In the genomic region with DNA sequence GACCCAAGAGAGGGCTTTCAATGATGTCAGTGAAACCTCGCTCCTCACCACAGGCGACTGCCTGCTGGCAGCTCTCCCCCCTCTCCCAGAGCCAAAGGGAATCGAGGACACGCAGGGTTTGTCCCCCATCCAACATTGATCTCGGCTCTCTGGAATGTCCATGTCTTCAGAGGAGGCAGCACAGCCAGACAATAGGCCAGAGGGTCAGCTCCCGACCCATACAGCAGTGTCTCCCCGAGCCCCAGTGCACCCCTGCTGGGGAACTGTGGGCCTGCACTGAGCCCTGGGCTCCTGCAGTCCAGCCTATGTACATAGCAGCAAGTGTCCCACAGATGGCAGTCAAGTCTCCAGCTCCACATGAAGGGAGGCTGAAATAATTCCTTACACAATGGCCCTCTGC, we compare ENCODE assay signal across 9 mouse cellular contexts. TPM values are rescaled to one million over a fixed set of nuclear protein-coding genes. Genes with fewer than 3 reads are reported as not detected.
DNase-seq lines count a peak whose midpoint lies in the region; ATAC-seq lines count a peak whose summit lies in the region.
"Had no signal": no experiment of that assay in that cellular context is flagged by ENCODE, and none has a peak within 500 bp of the region (broad histone marks: within the 10 kb centered on the region; RNA-seq: fewer than 3 reads in every experiment).

No protein-coding gene starts in this region.

- H3K9me3 ChIP-seq in intestine, embryonic 15.5 days = no peaks in the 10 kb centered on the region
- H3K9me3 ChIP-seq in midbrain, embryonic 13.5 days = no peaks in the 10 kb centered on the region
- H3K9me3 ChIP-seq: megakaryocyte, embryonic 14.5 days had no signal

- H3K27ac ChIP-seq in intestine, embryonic 15.5 days = peak overlapping the region; percentile 67
- H3K27ac ChIP-seq in midbrain, embryonic 13.5 days = peak overlapping the region; percentile 14; the same call in 1 of the 2 replicates

- no peaks in the 10 kb centered on the region for H3K36me3 ChIP-seq in intestine, embryonic 15.5 days
- H3K36me3 ChIP-seq in midbrain, embryonic 13.5 days = peaks cover 14% of the 10 kb centered on the region

- H3K4me3 ChIP-seq in intestine, embryonic 15.5 days (replicated peaks) = no peak overlapping the region
- H3K4me3 ChIP-seq in midbrain, embryonic 13.5 days (replicated peaks) = no peak overlapping the region
- H3K4me3 ChIP-seq: megakaryocyte, embryonic 14.5 days had no signal

- 34% methylated on average over 7 of the region's 7 CpGs for WGBS in intestine, embryonic 15.5 days
- WGBS in midbrain, embryonic 13.5 days = 10% methylated on average over 7 of the region's 7 CpGs

- intact Hi-C loops in left cerebral cortex, postnatal 4 days (cut with DNase I) = no loop called here

- peak; percentile 84 for DNase-seq in adrenal gland, postnatal 10 days
- DNase-seq in embryo, embryonic 11.5 days (ENCODE audit: low read depth, low spot score) = peak; percentile 48
- peak; percentile 81 to 93 for DNase-seq in gastrocnemius, postnatal 4 days (ENCODE audit: low spot score in 2 of 2)
- DNase-seq in left cerebral cortex, postnatal 4 days = peak; percentile 83
- peak; percentile 2 for DNase-seq in spleen, adult 12 weeks (ENCODE audit: low spot score)
- no peak for DNase-seq in natural killer cell, adult 2 months (ENCODE audit: low spot score in 2 of 2)

- peaks cover 23% of the 10 kb centered on the region for H3K4me1 ChIP-seq in intestine, embryonic 15.5 days (replicated peaks)
- H3K4me1 ChIP-seq in midbrain, embryonic 13.5 days (replicated peaks) = peaks cover 24% of the 10 kb centered on the region

- ATAC-seq in intestine, embryonic 15.5 days = peak; percentile 81
- peak; percentile 93 for ATAC-seq in midbrain, embryonic 13.5 days

- no peak overlapping the region for H3K9ac ChIP-seq in intestine, embryonic 15.5 days
- H3K9ac ChIP-seq in midbrain, embryonic 13.5 days (replicated peaks) = 0 out of 2 replicates have a peak overlapping the region, but pooled peaks have one; percentile 6

- no peaks in the 10 kb centered on the region for H3K27me3 ChIP-seq in intestine, embryonic 15.5 days (replicated peaks)
- peaks cover 29% of the 10 kb centered on the region for H3K27me3 ChIP-seq in midbrain, embryonic 13.5 days

- no peak overlapping the region for H3K4me2 ChIP-seq in intestine, embryonic 15.5 days (replicated peaks)
- H3K4me2 ChIP-seq in midbrain, embryonic 13.5 days (replicated peaks) = no peak overlapping the region

RNA-seq across cellular contexts. Expression of gene Ralgps1, which starts 54.8 kb away (rescaled TPM):
- 1 to 10 TPM; 4.2 to 6.3 TPM for total RNA-seq in adrenal gland, postnatal 10 days (2021)
- total RNA-seq in gastrocnemius, postnatal 4 days (2021) = 1 to 10 TPM; 5.5 to 5.8 TPM
- polyA plus RNA-seq in intestine, embryonic 15.5 days (2015; fragmentation: Nextera tagmentation; extraction: Ambion mirVana) = 5.5 and 6.7 TPM in 2 replicates
- 100 to 1,000 TPM; 117 to 123 TPM for total RNA-seq in left cerebral cortex, postnatal 4 days (2021)
- polyA plus RNA-seq in midbrain, embryonic 13.5 days (2015; fragmentation: Nextera tagmentation; extraction: Ambion mirVana) = 36.5 and 37.0 TPM in 2 replicates

Comparison
In these comparisons a context has a peak if more than half of its experiments do, and no peak if none do; other contexts are left out.
1. DNase-seq: peak in adrenal gland, postnatal 10 days (single experiment), embryo, embryonic 11.5 days (single experiment), gastrocnemius, postnatal 4 days (2 of 2), left cerebral cortex, postnatal 4 days (single experiment) and spleen, adult 12 weeks (single experiment); none in natural killer cell, adult 2 months (0 of 2).
2. RNA of gene Ralgps1, which starts 54.8 kb away (total RNA-seq): 117 to 123 TPM in left cerebral cortex, postnatal 4 days; 4.2 to 6.3 TPM in adrenal gland, postnatal 10 days and 5.5 to 5.8 TPM in gastrocnemius, postnatal 4 days; every median in the first group is over 10 times any median in the second.